Mouse (Mus musculus) c-Kit-negative CD71-positive TER-119-positive erythroid progenitor cells, embryonic 14.5 days (primary cell): ENCODE measurements around the gene Vps37b.

Experiments
- DNase-seq: peaks from one replicate; pipeline ENCODE4 v3.0.0-alpha.2; 2013; ENCODE audit warnings: low read depth, low spot score

Gene Vps37b

GRCm38 (mm10) chr5:124046741-124047401 lies 14.8 kb upstream of the Vps37b start:
- no peak for DNase-seq

GRCm38 (mm10) chr5:124045453-124046010 lies 13.5 kb upstream of the Vps37b start:
- DNase-seq = no peak

GRCm38 (mm10) chr5:124043999-124044398 lies 11.9 kb upstream of the Vps37b start:
- no peak for DNase-seq

GRCm38 (mm10) chr5:124043212-124043978 lies 11.3 kb upstream of the Vps37b start:
- no peak for DNase-seq

GRCm38 (mm10) chr5:124041097-124041496 lies 9.0 kb upstream of the Vps37b start:
- DNase-seq = no peak

- DNase-seq = no peak
These were observed 7.5 kb upstream of the Vps37b start for GRCm38 (mm10) chr5:124039602-124040001.

GRCm38 (mm10) chr5:124036836-124037235 lies 4.8 kb upstream of the Vps37b start:
- DNase-seq = no peak

- DNase-seq = no peak
These were observed 4.3 kb upstream of the Vps37b start for GRCm38 (mm10) chr5:124036341-124036740.

- no peak for DNase-seq
These were observed 3.7 kb upstream of the Vps37b start for GRCm38 (mm10) chr5:124035806-124036205.

- no peak for DNase-seq
These were observed 3.3 kb upstream of the Vps37b start for GRCm38 (mm10) chr5:124035406-124035805.

GRCm38 (mm10) chr5:124034471-124034870 lies 2.4 kb upstream of the Vps37b start:
- DNase-seq = no peak

GRCm38 (mm10) chr5:124031068-124031955 lies 758 bp downstream of the Vps37b start:
- no peak for DNase-seq

- no peak for DNase-seq
These were observed 1.5 kb downstream of the Vps37b start for GRCm38 (mm10) chr5:124030386-124031067.

GRCm38 (mm10) chr5:124029220-124030035 lies 2.6 kb downstream of the Vps37b start:
- DNase-seq = no peak

GRCm38 (mm10) chr5:124028680-124029079 lies 3.4 kb downstream of the Vps37b start:
- no peak for DNase-seq

GRCm38 (mm10) chr5:124027702-124028470 lies 4.2 kb downstream of the Vps37b start:
- DNase-seq = no peak

GRCm38 (mm10) chr5:124026568-124026967 lies 5.5 kb downstream of the Vps37b start:
- DNase-seq = no peak

GRCm38 (mm10) chr5:124025587-124026441 lies 6.3 kb downstream of the Vps37b start:
- no peak for DNase-seq

- DNase-seq = no peak
These were observed 6.9 kb downstream of the Vps37b start for GRCm38 (mm10) chr5:124025146-124025545.
